Mouse (Mus musculus): Measurements from ENCODE around the gene Tmem104.

The Tmem104 gene

GRCm38 (mm10) chr11:115231168-115231915, 44.1 kb downstream of the Tmem104 start:
- DNase-seq (ENCODE audit: low spot score in 2 of 2): no peak

GRCm38 (mm10) chr11:115231924-115232323, 44.6 kb downstream of the Tmem104 start:
- no peak for DNase-seq (ENCODE audit: low spot score in 2 of 2)

DNA sequence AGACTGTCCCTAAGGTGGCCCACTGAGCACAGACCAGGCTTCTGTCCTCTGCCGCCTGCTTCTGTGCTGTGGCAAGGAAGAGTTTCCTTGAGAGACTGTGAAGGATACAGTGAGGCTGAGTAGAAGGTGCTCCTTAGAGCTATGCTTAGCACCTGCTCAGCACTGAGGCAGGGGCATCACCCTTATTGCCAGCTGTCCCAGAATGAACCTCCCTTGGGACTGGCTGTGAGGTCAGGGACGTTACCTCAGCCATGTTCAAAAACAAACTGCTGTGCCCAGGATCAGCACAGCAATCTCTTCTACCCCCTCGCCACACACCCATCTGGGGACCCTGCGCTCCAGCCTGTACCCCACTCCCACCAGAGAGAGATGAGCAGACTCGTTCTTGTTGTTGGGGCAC, 45.6 kb downstream of the Tmem104 start:
- DNase-seq (ENCODE audit: low spot score in 2 of 2): no peak

DNA sequence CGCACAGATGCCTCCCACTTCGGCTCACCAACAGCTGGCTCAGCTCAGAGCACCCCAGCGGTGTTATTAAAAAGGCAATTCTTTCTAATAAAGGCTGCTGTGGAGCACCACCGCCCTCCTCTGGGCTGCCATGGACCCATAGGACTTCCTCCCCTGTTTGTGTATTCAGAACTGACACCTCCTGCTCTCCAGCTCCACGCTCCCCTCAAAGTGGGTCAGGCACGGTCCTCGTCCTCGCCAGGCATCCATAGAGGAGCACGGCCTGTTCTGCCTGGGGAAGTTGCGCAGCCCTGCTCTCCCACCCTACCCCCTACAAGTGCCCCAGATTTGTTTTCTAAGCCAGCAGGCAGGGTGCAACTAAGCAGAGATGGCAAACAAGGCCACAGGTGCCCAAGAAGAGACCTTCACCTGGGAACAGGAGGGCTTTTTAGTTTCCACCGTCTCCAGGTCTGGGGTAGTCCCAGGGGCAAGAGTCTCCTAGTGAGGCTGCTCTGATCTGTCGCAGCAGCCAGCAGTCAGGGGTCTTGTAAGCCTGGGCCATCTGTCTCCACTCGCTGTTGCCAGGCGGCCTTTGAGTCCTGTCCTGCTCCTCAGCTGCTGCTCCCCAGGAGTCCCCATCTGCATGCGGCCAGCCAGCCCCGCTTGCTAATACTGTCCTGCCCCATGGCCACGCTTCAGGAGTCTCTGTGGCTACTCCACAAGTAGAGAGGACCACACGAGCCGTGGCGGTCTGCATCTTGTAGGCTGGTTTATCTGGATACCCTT, 46.4 kb downstream of the Tmem104 start:
- DNase-seq (ENCODE audit: low spot score in 2 of 2): no peak

GRCm38 (mm10) chr11:115234320-115235044, 47.2 kb downstream of the Tmem104 start:
- no peak for DNase-seq (ENCODE audit: low spot score in 2 of 2)

DNA sequence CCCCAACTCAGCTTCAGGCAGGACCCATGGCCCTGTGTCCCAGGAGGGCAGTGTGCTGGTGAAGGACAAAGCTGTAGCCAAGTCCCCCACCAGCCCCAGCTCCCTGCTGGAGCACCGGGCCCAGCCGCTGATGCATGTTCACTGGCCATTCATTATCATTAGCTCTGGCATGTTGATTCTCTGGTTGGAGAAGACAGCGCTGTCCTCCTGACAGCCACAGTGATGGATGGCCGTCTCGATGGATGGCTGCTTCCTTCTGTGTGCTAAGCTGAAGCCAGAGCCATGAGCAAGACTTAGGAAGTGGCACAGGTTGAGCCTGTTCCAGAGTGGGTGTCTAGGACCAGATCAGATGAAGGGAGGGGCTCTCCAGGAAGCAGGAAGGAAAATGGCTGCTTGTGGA, 49.3 kb downstream of the Tmem104 start:
- no peak for DNase-seq (ENCODE audit: low spot score in 2 of 2)

DNA sequence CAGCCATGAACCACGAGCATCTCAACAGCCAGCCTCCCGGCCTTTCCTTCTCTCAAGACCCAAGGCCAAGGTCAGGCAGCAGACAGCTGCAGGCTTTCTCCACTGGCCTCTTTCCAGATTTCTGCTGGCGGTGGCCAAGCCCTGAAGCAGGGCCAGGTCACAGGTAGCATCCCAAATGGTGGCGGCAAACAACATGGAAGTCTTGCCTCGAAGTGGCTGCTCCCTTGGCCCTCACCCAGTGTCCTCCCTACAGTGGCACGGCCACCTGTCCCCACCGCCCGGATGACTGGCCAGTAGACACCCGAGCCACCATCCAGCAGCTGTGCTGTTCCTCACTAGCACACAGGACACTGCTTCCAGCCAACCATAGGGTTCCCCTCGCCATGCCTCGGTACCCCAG, 54.1 kb downstream of the Tmem104 start:
- no peak for DNase-seq (ENCODE audit: low spot score in 2 of 2)

GRCm38 (mm10) chr11:115242746-115243145, 55.5 kb downstream of the Tmem104 start:
- no peak for DNase-seq (ENCODE audit: low spot score in 2 of 2)

DNA sequence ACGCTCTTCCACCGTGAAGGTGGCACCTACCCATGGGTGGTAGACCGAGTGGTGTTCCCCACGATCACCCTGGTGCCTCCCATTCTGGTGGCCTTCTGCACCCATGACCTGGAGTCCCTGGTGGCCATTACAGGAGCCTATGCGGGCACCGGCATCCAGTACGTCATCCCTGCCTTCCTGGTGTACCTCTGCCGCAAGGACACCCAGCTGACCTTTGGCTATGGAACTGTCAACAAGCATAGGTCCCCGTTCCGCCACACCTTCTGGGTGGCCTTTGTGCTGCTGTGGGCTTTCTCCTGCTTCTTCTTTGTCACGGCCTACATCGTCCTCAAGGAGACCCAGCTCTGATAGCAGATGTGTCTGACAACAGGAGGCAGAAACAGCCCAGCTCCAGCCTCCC, 56.5 kb downstream of the Tmem104 start:
- no peak for DNase-seq (ENCODE audit: low spot score in 2 of 2)

DNA sequence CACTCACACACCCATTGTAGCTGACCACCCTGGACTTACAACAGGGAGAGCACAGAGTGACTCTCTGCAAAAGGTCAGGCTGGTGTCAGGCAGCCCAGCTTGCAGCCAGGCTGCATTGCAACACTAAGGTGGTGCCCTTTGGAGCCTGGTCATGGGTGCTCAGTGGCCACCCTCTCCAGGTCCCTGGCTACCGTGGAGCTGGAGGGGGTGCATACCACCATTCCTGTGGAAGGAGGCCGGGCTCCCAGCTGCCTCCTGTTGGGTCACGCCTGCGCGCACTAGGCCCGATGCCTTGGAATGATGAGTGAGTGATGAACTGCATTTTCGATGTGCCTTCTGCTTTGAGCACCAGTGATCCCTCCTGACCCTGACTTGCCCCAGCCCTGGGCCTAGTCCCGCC, 57.6 kb downstream of the Tmem104 start:
- no peak for DNase-seq (ENCODE audit: low spot score in 2 of 2)

DNA sequence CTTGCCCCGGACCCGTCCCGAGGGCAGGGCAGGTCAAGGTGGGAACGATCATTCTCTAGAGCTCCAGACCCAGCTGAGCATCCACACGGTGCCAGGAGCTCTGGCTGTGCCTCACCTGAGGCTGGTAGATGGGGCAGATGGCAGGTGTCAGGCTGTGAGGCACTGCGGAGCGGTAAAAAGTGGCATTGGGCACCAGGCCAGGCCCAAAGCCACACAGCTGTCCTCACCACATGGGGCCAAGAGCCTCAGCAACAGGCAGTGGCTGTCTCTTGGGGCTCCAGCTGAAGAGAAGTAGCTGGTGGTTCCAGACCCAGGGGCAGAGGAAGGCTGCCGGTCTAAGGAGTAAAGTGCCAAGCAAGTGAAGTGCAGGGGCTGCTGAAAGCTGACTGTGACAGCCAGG, 59.1 kb downstream of the Tmem104 start:
- no peak for DNase-seq (ENCODE audit: low spot score in 2 of 2)

GRCm38 (mm10) chr11:115247240-115247639, 60.0 kb downstream of the Tmem104 start:
- no peak for DNase-seq (ENCODE audit: low spot score in 2 of 2)

- no peak for DNase-seq (ENCODE audit: low spot score in 2 of 2)
Observed at GRCm38 (mm10) chr11:115247945-115248344, 60.7 kb downstream of the Tmem104 start.

- DNase-seq (ENCODE audit: low spot score in 2 of 2): no peak
Observed at GRCm38 (mm10) chr11:115249721-115250404, 62.6 kb downstream of the Tmem104 start.

- no peak for DNase-seq (ENCODE audit: low spot score in 2 of 2)
Observed at GRCm38 (mm10) chr11:115250405-115251090, 63.3 kb downstream of the Tmem104 start.

- DNase-seq (ENCODE audit: low spot score in 2 of 2): no peak
Observed at GRCm38 (mm10) chr11:115251258-115251657, 64.0 kb downstream of the Tmem104 start.

DNA sequence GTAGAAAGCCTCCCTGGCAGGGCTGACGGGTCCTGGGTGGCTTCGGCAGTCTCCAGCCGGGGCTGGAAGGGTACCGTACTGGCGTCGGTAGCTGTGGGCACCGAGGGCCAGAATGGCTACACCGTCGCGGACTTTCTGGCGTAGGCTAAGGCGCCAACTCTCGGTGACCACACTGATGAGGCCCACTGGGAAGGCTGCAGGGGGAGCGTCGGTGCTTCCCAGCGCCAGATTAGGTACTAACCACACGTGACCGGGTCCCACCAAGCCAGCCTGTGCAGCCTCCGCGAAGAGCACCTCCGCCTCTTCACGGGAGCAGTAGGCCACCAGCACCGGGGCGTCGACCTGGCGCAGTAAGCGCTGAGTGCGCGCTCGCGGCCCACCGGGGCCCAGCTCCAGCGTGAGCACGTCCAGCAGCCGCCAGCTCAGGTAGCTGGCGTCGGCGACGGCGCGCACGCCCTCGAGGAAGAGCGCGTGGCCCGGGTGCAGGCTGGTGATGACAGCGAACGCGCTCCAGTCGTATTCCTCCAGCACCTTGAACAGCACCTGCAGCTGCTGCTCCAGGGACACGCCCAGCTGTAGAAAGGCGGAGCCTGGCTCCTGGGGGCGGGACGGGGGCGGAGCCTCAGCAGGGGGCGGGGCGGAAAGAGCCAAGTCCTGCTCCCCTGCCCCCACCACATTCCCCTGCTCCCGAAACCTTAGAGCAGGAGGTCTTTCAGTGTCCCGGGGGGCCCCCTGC, 70.7 kb downstream of the Tmem104 start:
- DNase-seq (ENCODE audit: low spot score in 2 of 2): no peak

- DNase-seq (ENCODE audit: low spot score in 2 of 2): no peak
Observed at GRCm38 (mm10) chr11:115259134-115259533, 71.8 kb downstream of the Tmem104 start.

DNA sequence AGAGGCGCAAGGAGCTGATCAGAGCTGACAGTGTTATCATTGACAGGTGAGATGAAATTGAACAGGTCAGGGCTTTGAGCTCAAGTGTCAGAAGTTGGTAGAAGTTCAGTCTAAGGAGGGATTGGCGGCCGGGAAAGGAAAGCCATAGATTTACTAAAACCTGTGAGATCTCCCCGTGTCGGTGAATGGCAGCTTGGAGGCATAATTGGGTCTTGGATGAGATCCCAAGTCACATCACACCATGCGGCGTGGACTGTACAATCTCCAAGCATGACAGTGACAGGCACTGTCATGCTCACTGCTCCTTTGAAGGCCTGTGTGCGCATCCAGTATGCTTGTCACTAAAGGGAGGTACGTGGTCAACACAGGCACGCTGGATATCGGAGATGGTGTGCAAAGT, 75.7 kb downstream of the Tmem104 start:
- no peak for DNase-seq (ENCODE audit: low spot score in 2 of 2)

DNA sequence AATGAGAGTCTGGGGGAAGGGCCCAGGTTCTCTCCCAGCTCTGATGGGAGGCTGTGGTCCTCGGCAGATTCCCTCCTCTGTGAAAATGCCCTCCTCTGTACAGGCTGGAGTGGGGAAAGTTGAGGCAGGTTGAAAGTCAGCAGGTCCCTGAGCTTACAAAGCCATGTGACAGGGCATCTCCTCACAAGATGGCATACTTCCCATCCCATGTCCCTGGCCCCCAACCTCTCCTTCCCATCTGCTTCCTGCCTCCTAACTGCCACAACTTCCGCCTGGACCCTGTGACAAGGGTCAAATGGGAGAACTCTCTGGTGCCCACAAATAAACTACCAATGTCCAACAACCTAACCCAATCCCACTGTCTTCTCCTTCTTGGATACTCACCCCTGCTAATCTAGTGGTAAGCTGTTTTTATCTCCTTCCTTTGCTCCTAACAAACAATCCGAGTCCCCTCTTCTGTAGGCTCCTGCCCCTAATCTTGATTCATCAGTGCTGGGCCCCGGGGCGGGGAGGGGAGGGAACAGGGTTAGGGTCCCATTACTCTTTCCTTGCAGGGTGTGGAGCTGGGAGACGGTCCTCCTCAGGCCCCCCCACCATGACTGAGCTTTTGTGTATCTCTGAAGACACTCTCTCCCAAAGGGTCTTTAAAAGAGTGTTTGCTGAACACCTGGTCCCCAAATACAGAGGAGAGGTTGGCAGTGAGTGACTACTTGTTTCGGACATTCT, 77.0 kb downstream of the Tmem104 start:
- DNase-seq (ENCODE audit: low spot score in 2 of 2): no peak
